Mouse (Mus musculus) kidney, adult 11 months (tissue): ENCODE data around the gene Txnrd2.
A peak's percentile ranks its signal among the peaks of the same experiment; 100 is the strongest.

Experiments used
- DNase-seq: peaks from one replicate; pipeline ENCODE4 v3.0.0; 2022

Txnrd2 gene

DNA sequence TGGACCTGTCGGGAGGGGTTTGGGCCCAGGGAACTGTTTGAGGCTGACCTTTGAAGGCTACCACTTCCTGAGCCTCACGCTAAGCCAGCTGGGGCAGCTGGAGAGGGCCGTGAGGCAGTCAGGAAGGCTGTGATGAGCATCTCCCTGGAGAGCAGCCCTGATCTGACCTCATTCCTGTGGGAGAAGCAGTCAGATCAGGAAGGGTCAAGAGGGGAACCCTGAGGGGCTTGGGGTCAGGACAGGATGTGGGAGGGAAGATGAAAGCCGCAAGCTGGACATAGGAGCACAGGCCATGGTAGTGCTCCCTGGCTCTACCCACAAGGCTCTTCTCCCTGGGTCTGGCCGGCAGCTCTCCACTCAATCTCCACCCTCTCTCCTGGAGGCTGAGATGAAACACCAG is 27.7 kb downstream of the Txnrd2 start:
- peak; percentile 24 for DNase-seq

- DNase-seq: no peak
Measured at GRCm38 (mm10) chr16:18455407-18455806, 29.2 kb downstream of the Txnrd2 start.

GRCm38 (mm10) chr16:18458661-18459060 is 32.5 kb downstream of the Txnrd2 start:
- DNase-seq: no peak

- no peak for DNase-seq
Measured at GRCm38 (mm10) chr16:18459335-18459954, 33.3 kb downstream of the Txnrd2 start.

- DNase-seq: no peak
Measured at GRCm38 (mm10) chr16:18459955-18460370, 33.8 kb downstream of the Txnrd2 start.

- DNase-seq: no peak
Measured at GRCm38 (mm10) chr16:18460826-18461225, 34.6 kb downstream of the Txnrd2 start.

- no peak for DNase-seq
Measured at GRCm38 (mm10) chr16:18462031-18462430, 35.8 kb downstream of the Txnrd2 start.

DNA sequence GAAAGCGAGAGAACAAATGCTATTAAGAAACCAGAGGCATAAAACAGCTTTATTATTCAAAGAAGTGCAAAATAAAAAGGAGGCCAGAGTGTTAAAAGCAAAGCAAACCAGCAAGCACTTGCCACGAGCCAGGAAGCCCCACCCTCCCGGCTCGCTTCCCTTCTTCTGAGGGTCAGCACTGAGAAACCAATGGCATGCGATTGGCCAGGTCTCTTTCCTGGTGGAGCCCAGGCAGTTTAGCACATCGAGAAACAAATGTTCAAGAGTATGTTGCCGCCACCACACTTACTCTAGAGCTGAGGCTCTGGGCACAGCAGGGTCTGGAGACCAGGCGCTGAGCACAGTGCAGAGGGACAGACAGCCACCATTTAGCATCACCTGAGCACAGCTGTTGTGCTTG is 36.4 kb downstream of the Txnrd2 start:
- DNase-seq: no peak

DNA sequence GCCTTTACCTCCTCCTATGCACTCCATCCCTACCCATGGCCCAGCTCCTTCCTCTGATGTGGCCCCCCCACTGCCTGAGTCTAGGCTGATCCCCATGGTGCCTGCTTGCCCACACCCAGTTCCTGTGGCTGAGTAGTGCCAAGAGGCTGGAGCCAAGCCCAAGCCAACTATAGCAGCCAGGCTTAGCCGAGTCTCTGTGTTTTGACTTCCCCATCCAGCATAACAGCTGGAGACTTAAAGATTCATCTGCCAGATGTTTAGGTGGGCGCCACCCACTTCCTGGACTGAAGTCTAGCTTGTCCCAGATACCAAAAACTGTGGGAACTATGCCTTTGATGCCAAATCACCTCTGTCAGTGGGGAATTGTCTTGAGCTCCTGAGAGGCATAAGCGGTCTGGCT is 38.1 kb downstream of the Txnrd2 start:
- DNase-seq: no peak

GRCm38 (mm10) chr16:18470829-18471228 is 44.6 kb downstream of the Txnrd2 start:
- DNase-seq: no peak

- DNase-seq: no peak
Measured at GRCm38 (mm10) chr16:18471381-18471955, 45.3 kb downstream of the Txnrd2 start.

DNA sequence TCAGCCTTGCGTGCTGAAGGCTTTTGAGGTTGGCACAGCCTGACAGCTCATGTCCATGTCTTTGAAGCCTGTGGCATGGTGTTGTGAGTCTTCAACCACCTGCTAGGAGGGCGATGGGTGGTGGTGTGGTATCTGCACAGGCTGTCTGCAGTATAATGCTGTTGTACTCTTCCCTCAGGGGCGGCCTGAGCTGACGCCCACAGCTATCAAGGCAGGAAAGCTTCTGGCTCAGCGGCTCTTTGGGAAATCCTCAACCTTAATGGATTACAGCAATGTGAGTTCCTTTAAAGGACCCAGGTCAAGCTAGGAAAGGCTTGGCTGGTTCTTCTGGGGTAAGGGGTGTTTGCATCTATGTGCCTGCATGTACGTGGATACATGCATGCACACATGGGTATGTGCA is 45.8 kb downstream of the Txnrd2 start:
- no peak for DNase-seq

DNA sequence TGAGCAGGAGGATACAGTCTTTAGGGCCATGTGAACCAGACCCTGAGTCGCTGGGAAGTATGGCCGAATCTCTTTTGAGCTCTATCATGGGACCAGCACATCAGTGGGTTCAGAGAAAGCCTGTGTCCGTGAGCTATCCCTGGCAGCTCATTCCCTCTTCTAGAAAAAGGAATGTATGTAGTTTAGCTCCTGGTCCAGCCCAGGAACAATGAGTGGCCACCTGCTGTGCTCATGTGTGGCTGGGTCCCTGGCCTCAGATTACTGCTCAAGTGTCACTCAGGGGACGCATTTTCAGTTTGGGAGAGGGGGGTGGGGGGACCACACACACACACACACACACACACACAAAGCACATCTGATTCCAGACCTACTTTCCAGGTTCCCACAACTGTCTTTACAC is 46.2 kb downstream of the Txnrd2 start:
- no peak for DNase-seq

GRCm38 (mm10) chr16:18472976-18473375 is 46.8 kb downstream of the Txnrd2 start:
- DNase-seq: no peak

GRCm38 (mm10) chr16:18474021-18474420 is 47.8 kb downstream of the Txnrd2 start:
- DNase-seq: no peak

DNA sequence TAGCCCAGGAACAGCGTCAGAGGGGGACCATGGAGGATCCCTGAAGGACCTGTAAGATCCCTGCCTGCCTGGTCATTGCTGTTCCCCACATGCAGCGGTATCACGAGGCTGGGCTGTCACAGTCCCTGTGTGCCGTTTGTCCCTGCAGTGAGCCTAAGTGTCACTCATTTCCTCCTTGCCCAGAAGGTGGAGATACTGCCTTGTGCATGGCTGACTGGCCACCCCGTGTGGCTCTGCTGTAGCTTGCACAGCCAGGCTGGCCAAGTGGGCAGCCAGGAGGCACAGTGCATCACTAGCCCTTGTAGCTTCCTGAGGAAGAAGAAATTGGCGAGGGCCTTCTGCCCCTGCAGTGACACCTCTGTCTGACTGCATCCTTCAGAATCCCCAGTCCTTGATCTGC is 51.8 kb downstream of the Txnrd2 start:
- no peak for DNase-seq

GRCm38 (mm10) chr16:18479667-18480066 is 53.5 kb downstream of the Txnrd2 start:
- DNase-seq: peak; percentile 35

DNA sequence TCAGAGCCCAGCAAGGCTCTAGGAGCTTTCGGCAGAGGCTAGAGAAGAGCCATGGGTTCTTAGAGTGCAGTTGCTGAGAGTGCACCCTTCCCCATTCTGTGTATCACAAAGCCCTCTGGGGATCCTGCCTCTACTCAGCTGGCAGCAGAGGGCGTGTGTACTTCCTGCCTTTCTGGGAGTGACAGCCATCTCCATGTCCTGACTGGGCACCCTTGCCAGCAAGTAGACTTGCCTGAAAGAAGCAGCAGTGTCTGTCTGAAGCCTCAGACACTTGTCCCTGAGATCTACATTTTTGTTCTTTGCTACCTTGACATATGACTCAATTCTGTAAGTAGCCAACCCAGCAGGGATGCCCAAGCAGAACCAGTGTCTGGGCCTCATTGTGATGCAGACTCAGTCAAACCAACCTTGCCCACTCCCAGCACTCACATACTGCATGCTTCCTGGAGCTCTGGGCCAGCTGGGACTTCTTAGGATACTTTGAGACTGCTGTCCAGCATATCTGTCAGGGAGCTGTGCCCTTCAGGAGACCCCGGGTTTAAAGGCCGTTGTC is 54.8 kb downstream of the Txnrd2 start:
- no peak for DNase-seq

DNA sequence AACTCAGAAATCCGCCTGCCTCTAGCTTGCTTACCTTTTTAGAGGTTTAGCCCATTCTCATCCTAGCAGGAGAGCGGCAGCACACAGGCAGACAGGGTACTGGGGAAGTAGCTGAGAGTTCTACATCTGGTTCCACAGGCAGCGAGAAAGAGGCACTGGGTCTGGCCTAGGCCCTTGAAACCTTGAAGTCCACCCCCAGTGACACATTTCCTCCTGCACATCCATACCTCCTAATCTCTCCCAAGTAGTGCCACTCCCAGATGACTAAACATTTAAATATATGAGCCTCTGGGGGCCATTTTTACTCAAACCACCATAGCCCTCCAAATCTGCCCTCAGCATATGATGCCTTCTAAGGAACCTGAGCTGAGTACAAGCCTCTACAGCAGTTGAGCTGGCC is 56.2 kb downstream of the Txnrd2 start:
- no peak for DNase-seq

DNA sequence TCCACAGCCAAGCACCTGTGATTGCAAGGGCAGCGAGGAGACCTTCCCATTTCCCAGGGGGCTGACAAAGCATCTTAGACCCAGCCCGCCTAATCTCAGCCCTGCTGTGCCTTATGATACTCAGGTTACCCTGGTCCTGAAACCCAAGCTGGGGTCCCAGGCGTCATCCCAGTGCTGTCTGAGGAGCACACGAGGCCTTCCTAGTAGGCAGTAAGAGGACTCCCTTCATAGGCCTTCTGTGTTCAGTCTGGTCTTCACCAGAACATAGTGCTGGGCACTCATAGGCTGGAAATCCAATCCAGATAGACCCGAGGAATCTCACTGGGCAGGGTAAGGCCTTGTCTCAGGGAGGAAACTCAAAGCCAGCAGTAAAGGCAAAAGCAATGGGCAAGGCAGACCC is 57.7 kb downstream of the Txnrd2 start:
- no peak for DNase-seq

DNA sequence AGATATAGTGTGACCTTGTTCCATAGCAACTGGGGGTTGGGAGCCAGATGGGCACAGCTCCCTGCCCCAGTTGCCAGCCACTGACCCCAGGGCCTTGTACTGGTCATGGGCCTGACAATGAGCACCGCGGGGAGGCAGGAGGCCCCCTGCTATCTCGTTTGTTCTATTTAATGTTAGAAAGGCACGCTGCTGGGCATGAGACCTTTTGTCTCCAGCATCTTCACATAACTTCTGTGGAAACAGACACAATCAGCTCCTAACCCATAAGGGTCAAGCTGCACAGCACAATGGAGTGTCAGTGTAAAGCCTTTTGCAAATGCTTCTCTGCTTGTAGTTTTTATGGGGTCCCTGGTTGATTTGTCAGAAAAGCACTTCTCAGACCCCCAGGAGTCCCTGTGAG is 58.2 kb downstream of the Txnrd2 start:
- no peak for DNase-seq

- DNase-seq: no peak
Measured at GRCm38 (mm10) chr16:18484794-18485435, 58.7 kb downstream of the Txnrd2 start.

GRCm38 (mm10) chr16:18486126-18486525 is 59.9 kb downstream of the Txnrd2 start:
- DNase-seq: no peak

DNA sequence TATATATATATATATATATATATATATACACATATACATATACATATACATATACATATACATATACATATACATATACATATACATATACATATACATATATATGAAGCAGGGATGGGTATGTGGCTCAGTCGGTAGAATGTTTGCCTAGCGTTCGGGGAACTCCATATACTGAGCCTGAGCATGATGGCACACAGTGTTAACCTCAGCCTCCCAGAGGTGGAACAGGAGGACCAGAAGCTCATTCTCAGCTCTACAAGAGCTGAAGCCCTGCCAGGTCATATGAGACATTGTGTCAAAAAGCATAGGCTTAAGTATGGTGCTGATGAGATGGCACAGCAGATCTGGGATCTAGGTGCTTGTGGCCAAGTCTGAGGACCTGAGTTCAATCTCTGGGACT is 64.1 kb downstream of the Txnrd2 start:
- DNase-seq: no peak
